Mouse (Mus musculus): ENCODE data around the gene Fam234a. TPM values are rescaled to one million over a fixed set of nuclear protein-coding genes. Genes with fewer than 3 reads are reported as not detected.

The Fam234a gene
- polyA plus RNA-seq, 1 experiment from 2014 or later, result 13.1 TPM

GRCm38 (mm10) chr17:26252539-26253251 lies 8.7 kb upstream of the Fam234a start, which contains the start of gene Luc7l:
TSS of gene Luc7l (plus strand) at chr17:26252896.
- WGBS (ENCODE audit: insufficient replicate concordance), result under 1% methylated on average over 43 of the region's 43 CpGs
- Histone ChIP-seq H3K9ac (peak within 1 kb of the TSS; percentile 97), H3K27ac (peak within 1 kb of the TSS; percentile 98), H3K36me3 (peaks cover 34% of the 10 kb centered on the region), H3K27me3 (replicated peaks) (0 out of 2 replicates have a peak, but pooled peaks cover 2% of the 10 kb centered on the region), H3K9me3 (replicated peaks) (no peaks in the 10 kb centered on the region), H3K4me1 (peaks cover 28% of the 10 kb centered on the region), H3K4me2 (peak within 1 kb of the TSS; percentile 85), H3K4me3 (peak within 1 kb of the TSS; percentile 98)
- ATAC-seq, result peak; percentile 93

DNA sequence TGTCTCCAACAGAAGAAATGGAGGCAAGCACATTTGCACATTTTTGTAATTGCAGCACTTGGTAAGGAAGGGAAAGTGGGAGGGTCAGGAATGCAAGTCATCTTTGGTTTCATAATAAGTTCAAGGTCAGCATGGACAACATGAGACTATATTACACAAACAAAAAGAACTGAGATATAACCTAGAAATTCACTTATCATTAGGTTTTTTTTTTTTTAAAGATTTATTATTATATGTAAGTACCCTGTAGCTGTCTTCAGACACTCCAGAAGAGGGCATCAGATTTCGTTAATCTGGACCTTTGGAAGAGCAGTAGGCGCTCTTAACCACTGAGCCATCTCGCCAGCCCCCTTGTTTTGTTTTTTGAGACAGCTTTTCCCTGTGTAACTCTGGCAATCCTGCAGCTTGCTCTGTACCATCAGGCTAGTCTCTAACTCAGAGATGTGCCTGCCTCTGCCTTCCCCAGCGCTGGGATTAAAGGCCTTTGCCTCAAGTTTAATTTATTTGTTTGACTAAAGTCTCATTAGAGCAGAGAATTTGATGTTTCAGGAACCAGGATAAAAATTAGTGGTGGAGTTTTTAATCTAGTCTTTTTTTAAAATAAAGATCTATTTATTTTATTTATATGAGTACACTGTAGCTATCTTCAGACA lies 8.0 kb upstream of the Fam234a start:
- Histone ChIP-seq H3K27ac (peak overlapping the region; percentile 98), H3K9me3 (replicated peaks) (no peaks in the 10 kb centered on the region), H3K27me3 (replicated peaks) (0 out of 2 replicates have a peak, but pooled peaks cover 3% of the 10 kb centered on the region), H3K4me1 (peaks cover 28% of the 10 kb centered on the region), H3K9ac (peak overlapping the region; percentile 97), H3K4me2 (peak overlapping the region; percentile 85), H3K36me3 (peaks cover 27% of the 10 kb centered on the region), H3K4me3 (peak overlapping the region; percentile 98)
- ATAC-seq, result no peak
- WGBS (ENCODE audit: insufficient replicate concordance), result 52% methylated on average over 4 of the region's 4 CpGs

DNA sequence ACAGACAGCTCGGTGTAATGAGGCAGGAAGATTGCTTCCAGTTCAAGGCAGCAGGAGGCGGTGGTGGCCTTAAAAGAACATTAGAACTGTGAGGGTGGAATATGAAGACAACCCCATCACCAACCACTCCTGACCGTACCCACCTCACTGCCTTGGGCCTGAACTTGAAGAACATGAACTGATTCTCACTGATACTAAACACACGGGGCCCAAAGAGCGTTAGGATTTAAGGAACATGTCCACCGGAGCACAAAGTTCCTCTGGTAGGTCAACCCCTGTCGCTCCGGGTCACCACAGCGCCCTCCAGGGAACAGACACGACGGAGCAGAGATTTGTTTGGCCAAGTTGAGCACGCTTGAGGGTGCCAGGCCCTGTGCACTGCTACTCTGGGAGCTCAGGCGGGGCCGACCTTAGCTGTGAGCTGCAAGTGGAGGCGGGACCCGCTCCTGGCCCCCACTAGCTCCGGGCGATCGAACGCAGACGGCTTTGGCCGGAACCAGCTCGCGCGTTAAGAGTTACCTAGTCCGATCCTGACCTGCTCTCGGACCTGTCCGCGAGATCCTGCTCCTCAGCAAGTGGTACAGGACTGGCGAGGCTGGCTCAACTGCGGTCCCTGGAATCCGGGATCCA lies 456 bp downstream of the Fam234a start:
- H3K27ac ChIP-seq, result peak overlapping the region; percentile 76
- H3K27me3 ChIP-seq (replicated peaks), result 0 out of 2 replicates have a peak, but pooled peaks cover 3% of the 10 kb centered on the region
- H3K4me3 ChIP-seq, result peak overlapping the region; percentile 75
- H3K9ac ChIP-seq, result peak overlapping the region; percentile 70
- peaks cover 55% of the 10 kb centered on the region for H3K4me1 ChIP-seq
- H3K4me2 ChIP-seq, result peak overlapping the region; percentile 97
- under 1% methylated on average over 32 of the region's 32 CpGs for WGBS (ENCODE audit: insufficient replicate concordance)
- no peaks in the 10 kb centered on the region for H3K36me3 ChIP-seq
- no peaks in the 10 kb centered on the region for H3K9me3 ChIP-seq (replicated peaks)
- ATAC-seq, result peak; percentile 72

DNA sequence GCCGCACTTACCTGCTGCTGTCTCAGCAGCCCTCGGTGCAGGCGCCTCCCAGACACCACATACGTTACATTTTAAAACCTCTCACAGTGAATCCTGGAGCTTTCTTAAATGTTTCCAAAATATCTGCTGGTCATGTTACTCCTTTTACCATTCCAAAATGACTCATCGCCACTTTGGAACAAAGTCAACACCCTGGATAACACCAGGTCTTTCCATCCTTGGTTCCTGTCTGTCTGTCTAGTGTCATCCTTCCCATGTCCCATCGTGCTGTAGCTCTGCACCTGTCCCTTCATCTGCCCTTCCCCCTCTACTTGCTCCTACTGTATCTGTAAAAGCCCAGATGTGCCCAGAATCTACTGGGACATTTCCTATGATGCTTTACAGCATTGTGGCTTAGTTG lies 3.1 kb downstream of the Fam234a start:
- H3K36me3 ChIP-seq, result no peaks in the 10 kb centered on the region
- H3K27ac ChIP-seq, result peak overlapping the region; percentile 53
- H3K27me3 ChIP-seq (replicated peaks), result no peaks in the 10 kb centered on the region
- no peak overlapping the region for H3K9ac ChIP-seq
- WGBS (ENCODE audit: insufficient replicate concordance), result 61% methylated on average over 6 of the region's 6 CpGs
- 0 out of 2 replicates have a peak overlapping the region, but pooled peaks have one; percentile 13 for H3K4me2 ChIP-seq
- ATAC-seq, result no peak
- no peak overlapping the region for H3K4me3 ChIP-seq
- H3K4me1 ChIP-seq, result peaks cover 73% of the 10 kb centered on the region
- no peaks in the 10 kb centered on the region for H3K9me3 ChIP-seq (replicated peaks)

DNA sequence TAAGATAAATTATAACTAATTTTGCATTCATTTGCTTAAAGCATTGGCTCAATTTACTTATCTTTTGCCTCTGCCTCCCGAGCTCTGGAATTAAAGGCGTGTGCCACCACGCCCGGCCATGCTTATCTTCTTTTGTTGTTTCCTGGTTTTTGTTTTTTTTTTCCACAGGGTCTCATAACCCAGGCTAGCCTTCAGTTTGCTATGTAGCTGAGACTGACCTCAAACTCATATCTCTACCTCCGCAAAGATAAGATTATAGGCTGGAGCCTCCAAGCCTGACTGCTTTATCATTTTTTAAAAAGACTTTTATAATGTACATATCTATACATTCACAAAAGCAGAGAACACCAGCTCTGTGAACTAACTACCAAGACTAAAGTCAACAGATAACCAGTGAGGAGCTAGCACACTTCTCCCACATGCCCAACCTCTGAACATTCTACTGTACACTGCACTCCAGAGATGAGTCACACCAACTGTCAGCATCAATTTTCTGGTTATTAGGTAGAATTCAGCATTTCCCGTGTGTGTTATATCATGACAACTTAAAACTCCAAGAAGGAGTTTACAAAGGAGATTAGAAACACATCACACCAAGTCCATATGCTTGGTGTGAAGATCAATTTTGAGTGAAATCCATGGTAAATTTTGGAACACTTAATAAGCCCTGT lies 3.8 kb downstream of the Fam234a start:
- no peaks in the 10 kb centered on the region for H3K36me3 ChIP-seq
- no peaks in the 10 kb centered on the region for H3K27me3 ChIP-seq (replicated peaks)
- peak overlapping the region; percentile 24 for H3K4me2 ChIP-seq
- ATAC-seq, result no peak
- 18% methylated on average over 6 of the region's 6 CpGs for WGBS (ENCODE audit: insufficient replicate concordance)
- peak overlapping the region; percentile 53; the same call in 1 of the 2 replicates for H3K27ac ChIP-seq
- no peaks in the 10 kb centered on the region for H3K9me3 ChIP-seq (replicated peaks)
- H3K4me1 ChIP-seq, result peaks cover 81% of the 10 kb centered on the region
- no peak overlapping the region for H3K4me3 ChIP-seq
- no peak overlapping the region for H3K9ac ChIP-seq

- Histone ChIP-seq H3K9me3 (replicated peaks) (no peaks in the 10 kb centered on the region), H3K4me1 (peaks cover 85% of the 10 kb centered on the region), H3K27ac (peak overlapping the region; percentile 53), H3K9ac (no peak overlapping the region), H3K4me3 (no peak overlapping the region), H3K27me3 (replicated peaks) (no peaks in the 10 kb centered on the region), H3K36me3 (no peaks in the 10 kb centered on the region), H3K4me2 (peak overlapping the region; percentile 24)
- 51% methylated on average over 2 of the region's 2 CpGs for WGBS (ENCODE audit: insufficient replicate concordance)
- ATAC-seq, result no peak
Measured at GRCm38 (mm10) chr17:26239551-26239950, 4.5 kb downstream of the Fam234a start.

- 48% methylated on average over 10 of the region's 10 CpGs for WGBS (ENCODE audit: insufficient replicate concordance)
- H3K27ac ChIP-seq, result no peak overlapping the region
- no peaks in the 10 kb centered on the region for H3K9me3 ChIP-seq (replicated peaks)
- peaks cover 67% of the 10 kb centered on the region for H3K4me1 ChIP-seq
- 0 out of 2 replicates have a peak overlapping the region, but pooled peaks have one; percentile 27 for H3K4me2 ChIP-seq
- no peak overlapping the region for H3K4me3 ChIP-seq
- no peak overlapping the region for H3K9ac ChIP-seq
- H3K27me3 ChIP-seq (replicated peaks), result no peaks in the 10 kb centered on the region
- H3K36me3 ChIP-seq, result 0 out of 2 replicates have a peak, but pooled peaks cover 2% of the 10 kb centered on the region
- ATAC-seq, result peak; percentile 40
Measured at GRCm38 (mm10) chr17:26237667-26238066, 6.4 kb downstream of the Fam234a start.

- H3K4me3 ChIP-seq, result no peak overlapping the region
- 0 out of 2 replicates have a peak, but pooled peaks cover 3% of the 10 kb centered on the region for H3K36me3 ChIP-seq
- H3K4me1 ChIP-seq, result peaks cover 46% of the 10 kb centered on the region
- ATAC-seq, result no peak
- no peak overlapping the region for H3K4me2 ChIP-seq
- 41% methylated on average over 13 of the region's 13 CpGs for WGBS (ENCODE audit: insufficient replicate concordance)
- H3K27me3 ChIP-seq (replicated peaks), result no peaks in the 10 kb centered on the region
- H3K9ac ChIP-seq, result no peak overlapping the region
- H3K27ac ChIP-seq, result no peak overlapping the region
- H3K9me3 ChIP-seq (replicated peaks), result no peaks in the 10 kb centered on the region
Measured at GRCm38 (mm10) chr17:26235077-26235815, 8.8 kb downstream of the Fam234a start.

GRCm38 (mm10) chr17:26234386-26234785 lies 9.7 kb downstream of the Fam234a start:
- Histone ChIP-seq H3K9me3 (replicated peaks) (no peaks in the 10 kb centered on the region), H3K36me3 (0 out of 2 replicates have a peak, but pooled peaks cover 3% of the 10 kb centered on the region), H3K4me3 (no peak overlapping the region), H3K4me2 (no peak overlapping the region), H3K4me1 (peaks cover 37% of the 10 kb centered on the region), H3K27me3 (replicated peaks) (no peaks in the 10 kb centered on the region), H3K9ac (no peak overlapping the region), H3K27ac (no peak overlapping the region)
- no peak for ATAC-seq
- 78% methylated on average over 8 of the region's 8 CpGs for WGBS (ENCODE audit: insufficient replicate concordance)

- ATAC-seq, result no peak
Measured at GRCm38 (mm10) chr17:26232863-26233262, 11.2 kb downstream of the Fam234a start.

DNA sequence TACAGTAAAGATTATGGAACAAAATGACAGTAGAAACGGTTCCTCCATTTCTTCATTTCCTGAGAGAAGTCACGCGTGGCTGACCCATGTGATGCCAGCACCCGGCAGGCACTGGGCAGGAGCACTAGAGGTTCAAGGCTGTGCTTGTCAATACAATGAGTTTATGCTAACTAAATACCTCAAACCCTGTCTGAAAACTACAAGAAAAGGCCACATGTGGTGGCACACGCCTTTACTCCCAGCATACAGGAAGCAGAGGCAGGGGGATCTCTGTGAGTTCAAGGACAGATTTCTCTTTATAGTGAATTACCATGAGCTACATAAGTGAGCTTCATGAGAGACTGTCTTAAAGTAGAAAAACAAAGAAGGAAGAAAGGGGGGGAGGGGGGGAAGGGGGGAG lies 12.9 kb downstream of the Fam234a start:
- no peaks in the 10 kb centered on the region for H3K27me3 ChIP-seq (replicated peaks)
- ATAC-seq, result no peak
- no peak overlapping the region for H3K9ac ChIP-seq
- no peak overlapping the region for H3K27ac ChIP-seq
- H3K4me3 ChIP-seq, result no peak overlapping the region
- 65% methylated on average over 5 of the region's 5 CpGs for WGBS (ENCODE audit: insufficient replicate concordance)
- peaks cover 14% of the 10 kb centered on the region for H3K4me1 ChIP-seq
- no peak overlapping the region for H3K4me2 ChIP-seq
- no peaks in the 10 kb centered on the region for H3K9me3 ChIP-seq (replicated peaks)
- 0 out of 2 replicates have a peak, but pooled peaks cover 3% of the 10 kb centered on the region for H3K36me3 ChIP-seq

More at GRCm38 (mm10) chr17:26232863-26233262, 11.2 kb downstream of the Fam234a start:
- H3K27me3 ChIP-seq (replicated peaks), result no peaks in the 10 kb centered on the region
- H3K4me3 ChIP-seq, result no peak overlapping the region
- no peak overlapping the region for H3K9ac ChIP-seq
- H3K4me1 ChIP-seq, result peaks cover 23% of the 10 kb centered on the region
- H3K36me3 ChIP-seq, result 0 out of 2 replicates have a peak, but pooled peaks cover 3% of the 10 kb centered on the region
- H3K27ac ChIP-seq, result no peak overlapping the region
- no peaks in the 10 kb centered on the region for H3K9me3 ChIP-seq (replicated peaks)
- 58% methylated on average over 8 of the region's 8 CpGs for WGBS (ENCODE audit: insufficient replicate concordance)
- H3K4me2 ChIP-seq, result no peak overlapping the region
